Mouse (Mus musculus) spleen, postnatal 10 days (tissue): ENCODE measurements around the gene Slc22a5.
A peak's percentile ranks its signal among the peaks of the same experiment; 100 is the strongest.
"Not testable (repeated sequence)": the region's sequence is repeated elsewhere in the genome, so short reads cannot be mapped to it uniquely, and the experiment has no call there.

Experiments used
- DNase-seq, 2 experiments: peaks; one replicate each; pipeline ENCODE4 v3.0.0; 2021 to 2022; ENCODE audit warnings: low spot score in 2 of 2

The Slc22a5 gene

DNA sequence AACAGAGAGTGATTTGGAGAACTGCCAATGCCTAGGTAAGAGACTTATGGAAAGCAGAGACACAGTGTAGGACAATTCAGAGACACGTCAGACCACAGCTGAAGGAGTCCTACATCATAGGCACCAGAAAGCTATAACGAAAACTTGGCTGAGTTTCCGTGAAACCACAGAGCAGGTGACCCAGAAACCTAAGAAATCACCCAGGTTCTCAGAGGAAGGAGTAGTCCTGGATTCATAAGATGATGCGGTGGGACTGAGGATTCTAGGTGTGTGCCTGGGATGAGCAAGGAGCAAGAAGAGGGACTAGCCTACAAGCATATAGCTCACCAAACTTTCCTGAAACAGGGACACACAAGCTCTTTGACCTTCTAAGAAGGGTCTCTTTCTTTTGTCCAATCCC is 3.2 kb downstream of the Slc22a5 start:
- no peak for DNase-seq

DNA sequence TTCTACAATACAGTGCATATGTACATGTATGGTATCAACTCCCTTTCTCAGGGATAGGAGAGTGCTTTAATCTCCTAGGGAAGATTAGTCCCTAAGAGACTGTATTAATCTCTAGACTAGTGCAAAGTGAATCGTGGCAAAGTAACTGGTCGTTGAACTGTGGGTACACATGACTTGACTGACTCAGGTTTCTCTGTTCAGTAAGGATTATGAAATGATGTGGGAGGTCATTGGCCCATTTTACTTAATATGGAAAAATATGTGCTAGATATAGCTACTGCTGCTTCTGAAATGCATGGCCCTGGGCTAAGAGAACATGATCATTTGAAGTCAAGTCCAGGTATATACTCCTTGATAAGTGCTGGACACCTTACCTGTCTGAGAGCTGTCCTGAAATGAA is 8.2 kb downstream of the Slc22a5 start:
- no peak for DNase-seq

DNA sequence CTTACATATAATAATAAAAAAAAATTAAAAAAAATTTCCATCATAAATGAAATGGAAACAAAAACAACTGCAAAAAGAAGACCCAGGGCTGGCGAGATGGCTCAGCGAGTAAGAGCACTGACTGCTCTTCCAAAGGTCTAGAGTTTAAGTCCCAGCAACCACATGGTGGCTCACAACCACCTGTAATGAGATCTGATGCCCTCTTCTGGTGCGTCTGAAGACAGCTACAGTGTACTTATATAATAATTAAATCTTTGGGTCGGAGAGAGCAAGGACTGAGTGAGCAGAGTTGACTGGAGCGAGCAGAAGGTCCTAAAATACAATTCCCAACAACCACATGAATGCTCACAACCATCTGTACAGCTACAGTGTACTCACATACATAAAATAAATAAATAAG is 13.4 kb downstream of the Slc22a5 start:
- DNase-seq, result not testable (repeated sequence)

DNA sequence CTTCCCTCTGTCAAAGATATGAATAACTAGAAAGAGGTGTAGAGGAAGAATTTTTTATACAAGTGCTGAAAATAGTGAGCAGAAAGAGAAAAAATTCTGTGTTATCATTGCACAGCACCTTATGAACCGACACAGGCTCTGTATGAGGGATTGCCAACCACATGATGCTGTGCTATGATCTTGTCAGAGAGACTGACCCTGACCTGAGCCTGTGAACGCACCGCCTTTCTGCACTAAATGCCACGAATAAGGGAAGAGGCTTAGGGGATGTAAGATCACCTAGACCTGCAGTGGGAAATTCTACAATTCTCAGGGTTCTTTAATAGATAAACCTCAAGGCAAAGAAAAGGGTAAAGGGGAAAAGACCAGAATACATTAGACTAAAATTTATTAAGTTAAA is 15.0 kb downstream of the Slc22a5 start:
- DNase-seq, result no peak

DNA sequence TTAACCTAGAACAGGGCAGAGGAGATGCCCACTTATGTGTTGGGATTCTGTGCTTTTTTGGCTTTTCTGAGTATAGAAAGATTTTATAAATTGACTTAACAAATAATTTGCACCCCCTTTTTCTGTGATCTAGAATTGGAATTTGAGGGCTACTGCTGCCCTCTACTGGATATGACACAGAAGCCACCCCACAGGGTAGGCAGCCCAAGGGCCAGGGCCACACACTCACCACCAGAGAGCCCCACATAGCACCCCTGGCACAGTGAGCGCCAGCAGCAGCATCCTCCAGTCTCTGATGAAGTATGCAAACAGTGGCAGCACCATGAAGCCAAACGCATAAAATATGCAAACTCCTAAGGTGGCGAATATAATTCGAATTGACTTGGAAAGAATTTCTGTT is 16.8 kb downstream of the Slc22a5 start:
- peak in 1 of 2 experiments; percentile 38 for DNase-seq

DNA sequence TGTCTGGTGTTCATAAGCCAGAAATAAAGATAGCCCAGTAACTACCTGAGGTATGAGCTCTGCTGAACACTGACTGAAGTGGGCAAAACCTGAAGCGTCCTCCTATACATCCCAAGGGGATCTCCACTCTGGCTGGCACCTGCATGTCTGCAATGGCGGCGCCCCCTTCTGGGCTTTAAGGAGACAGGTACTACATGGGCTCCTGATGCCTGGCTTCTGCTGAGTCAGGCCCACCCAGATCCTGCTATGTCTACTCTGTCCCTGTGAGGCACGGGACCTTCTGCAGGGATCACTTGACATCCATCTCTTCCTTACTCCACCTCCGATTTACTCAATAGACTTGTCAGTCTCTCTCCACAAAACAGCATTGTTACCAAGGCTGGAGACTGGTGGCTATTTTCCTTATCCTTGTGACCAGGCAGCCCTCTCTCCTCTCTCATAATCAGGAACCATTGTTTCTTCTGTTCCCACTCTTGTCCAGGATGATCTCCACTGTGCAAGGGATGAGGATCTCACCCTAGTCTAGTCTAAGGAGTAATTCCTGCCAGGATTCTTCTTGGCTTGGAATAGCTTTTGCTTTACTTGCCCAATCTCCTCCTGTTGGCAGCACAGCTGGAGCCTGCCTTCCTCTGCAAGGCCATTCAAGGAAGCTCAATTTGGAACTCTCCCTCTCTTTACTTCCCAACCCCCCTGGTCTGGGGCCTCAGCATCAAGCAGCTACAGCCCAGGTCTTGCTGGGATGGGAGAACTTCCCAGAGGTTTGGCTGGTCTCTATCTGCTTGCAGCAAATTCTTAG is 17.4 kb downstream of the Slc22a5 start:
- DNase-seq, result not testable (repeated sequence)

DNA sequence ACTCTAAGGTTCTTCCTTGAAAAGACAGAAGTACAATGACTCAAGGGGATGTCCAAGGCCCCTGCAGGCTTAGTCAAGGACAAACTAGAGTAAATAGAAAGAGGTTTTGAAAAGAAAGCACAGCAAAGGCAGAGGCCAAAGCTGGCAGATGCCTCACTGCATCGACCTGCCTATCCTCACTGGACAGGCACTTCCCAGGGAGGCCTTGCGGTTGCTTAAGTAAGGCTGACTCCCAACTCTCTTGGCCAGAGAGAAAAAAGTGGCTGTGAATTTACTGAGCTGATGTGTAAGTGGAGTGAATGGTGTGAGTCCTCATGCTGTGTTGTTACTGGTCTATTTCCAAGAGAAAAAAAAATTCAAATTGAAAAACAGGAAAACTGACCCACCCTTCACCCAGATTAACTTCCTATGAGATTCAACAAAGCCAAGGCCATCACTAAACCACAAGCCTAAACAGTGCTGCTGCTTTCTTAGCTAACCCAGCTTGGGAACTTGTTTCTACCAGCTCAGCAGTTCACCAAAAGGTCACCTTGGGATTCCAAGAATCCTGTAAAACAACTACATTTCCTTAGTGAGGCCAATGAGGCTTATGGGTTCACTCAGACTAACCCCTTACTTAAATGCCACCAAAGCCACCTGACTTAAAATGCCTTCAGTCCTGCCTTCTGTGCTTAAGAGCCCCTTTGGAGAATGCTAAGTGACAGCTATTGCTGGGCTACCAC is 19.5 kb downstream of the Slc22a5 start:
- no peak for DNase-seq

DNA sequence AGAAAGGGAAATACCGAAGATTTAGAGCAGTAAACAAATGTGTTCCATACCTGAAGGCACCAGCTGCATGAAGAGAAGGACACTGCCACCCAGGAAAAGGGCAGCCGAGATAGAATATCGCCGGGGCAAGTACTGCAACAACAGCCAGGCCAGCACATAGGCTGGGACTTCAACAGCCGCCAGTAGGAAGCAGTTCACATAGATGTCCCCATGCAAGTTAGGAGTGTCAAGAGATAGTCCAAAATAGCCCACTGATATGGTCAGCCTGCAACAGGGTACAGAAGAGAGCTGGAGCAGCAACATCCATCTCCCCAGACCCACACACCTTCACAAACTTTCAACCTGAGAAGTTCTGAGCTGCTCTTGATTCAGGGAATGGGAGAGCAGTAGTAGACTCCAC is 22.3 kb downstream of the Slc22a5 start:
- no peak for DNase-seq

DNA sequence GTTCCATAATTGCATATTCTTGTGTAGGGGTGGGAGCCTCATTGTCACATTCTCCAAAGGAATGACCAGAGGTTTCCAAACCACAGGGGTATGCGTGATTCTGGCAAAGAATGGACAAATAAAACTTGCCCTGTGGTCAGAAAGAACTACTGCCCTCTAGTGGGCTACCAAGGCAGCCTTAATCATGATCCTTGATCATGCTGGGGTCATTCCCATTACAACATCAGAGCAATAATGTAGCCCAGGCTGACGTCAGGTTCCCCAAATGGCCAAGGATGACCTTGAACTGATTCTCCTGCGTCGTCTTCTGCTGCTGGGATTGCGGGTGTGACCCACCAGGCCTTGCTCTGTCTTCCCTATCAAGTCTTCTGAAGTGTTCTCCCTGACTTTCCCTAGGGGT is 23.1 kb downstream of the Slc22a5 start:
- not testable (repeated sequence) for DNase-seq

DNA sequence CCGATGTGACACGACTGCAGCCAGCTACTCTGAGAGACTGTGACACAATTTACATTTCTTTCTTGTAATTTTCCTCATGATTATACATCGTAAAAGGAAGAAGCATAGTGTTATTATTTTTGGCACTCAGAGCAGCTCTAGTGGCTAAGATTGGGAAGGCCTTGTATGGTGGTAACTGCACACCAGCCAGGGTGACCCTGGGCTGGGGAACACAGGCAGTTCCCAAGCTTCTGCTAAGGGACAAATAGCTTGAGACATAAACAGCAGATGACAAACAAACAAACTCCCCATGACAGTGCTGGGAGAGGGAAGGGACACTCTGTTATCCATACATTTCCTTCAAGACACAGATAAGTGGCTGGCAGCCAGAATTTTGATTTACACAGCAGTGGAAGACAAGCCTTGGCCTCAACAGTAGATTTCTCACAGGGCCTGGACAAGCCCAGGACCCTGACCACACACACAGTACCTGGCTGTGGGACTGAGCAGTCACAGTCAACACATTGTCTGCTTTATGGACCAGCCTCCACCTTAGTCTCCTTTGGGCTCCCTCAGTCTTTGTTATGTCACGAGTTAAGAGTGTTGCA is 26.6 kb downstream of the Slc22a5 start:
- not testable (repeated sequence) for DNase-seq

DNA sequence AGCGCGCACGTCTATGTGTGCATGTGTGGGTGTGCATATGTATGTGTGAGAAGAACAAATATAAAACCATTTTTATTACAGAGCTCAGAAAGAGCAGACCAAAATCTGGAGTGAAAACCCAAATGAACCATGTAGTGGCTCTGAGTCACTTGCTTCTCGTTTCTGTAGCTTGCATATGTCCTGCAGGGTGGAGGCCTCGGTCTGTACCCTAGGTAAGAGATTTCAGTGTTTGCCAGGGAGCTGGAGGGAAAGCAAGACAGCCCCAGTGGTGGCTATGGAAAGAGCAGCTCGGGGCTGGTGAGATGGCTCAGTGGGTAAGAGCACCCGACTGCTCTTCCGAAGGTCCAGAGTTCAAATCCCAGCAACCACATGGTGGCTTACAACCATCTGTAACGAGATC is 30.5 kb downstream of the Slc22a5 start:
- not testable (repeated sequence) for DNase-seq

DNA sequence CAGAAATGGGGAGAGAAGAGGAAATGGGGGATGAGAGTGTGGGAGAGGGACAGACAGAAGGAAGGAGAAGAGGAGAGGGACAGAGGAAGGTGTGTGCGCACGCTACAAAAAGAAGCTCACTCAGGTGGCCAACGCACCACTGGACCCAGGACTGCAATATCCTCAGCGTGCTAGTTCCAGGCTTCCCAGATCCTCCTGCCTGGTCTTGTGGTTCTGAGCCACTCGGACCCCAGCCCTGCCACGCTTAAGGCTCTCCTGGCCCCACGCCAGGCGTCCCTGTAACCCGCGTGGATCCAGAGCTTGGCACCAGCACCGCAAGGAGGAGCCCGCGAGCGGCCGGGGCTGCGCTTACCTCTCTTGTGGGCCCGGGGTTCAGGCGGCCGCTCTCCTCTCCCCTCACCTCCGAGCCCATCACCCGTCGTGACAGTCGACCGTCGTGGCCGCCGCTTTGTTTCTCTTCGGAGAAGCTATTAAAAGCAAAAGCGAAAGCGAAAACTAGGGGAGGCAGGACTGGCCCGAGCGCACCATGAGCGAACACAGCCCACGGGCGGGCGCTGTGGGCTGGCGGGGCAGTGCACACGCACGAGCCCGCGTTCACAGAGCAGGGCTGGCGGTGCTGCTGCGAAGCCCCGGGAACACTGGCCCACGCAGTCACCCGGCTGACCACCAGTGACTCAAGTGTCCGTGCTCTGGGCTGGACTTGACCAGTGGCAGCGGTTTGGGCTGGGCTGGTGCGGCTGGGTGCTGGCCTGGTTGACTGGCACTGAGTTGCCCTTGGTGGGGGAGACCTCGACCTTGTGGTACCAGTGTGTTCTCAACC is 32.5 kb downstream of the Slc22a5 start, which contains the start of gene Gm12216:
TSS of gene Gm12216 (minus strand) at position 496 of the 820 bp plus-strand sequence.
- peak; percentile 43 to 60 for DNase-seq

DNA sequence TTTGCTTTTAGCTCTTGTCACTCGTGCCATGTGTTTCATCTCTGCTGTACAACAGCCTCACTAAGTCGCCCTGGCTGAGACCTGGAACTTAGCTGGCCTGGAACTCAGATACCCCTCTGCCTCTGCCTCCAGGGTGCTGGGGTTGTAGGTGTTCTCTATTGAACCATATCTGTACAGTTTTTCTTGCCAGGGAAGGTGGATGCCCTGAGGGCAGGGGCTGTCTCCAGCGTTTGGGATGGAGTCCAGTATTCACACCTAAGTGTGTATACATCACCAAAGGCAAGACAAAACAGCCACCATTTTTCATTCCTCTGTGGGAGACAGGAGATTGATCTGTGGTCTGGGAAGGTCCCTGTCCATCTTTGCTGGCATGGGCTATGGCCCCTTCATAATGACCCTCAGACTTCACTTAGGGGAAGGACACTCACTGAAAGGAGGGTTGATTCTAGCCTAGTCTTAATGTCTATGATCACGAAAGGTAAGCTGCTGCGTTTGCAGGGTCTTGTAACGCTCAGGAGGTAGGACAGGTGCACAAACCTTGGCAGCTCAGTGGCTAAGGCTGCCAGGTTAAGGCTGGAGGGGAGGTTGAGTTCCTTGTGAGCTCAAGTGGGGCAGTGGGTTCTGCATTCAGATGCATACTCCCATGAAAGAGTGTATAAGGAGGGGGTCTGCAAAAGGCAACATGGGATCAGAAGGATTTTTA is 33.3 kb downstream of the Slc22a5 start:
- DNase-seq, result no peak

DNA sequence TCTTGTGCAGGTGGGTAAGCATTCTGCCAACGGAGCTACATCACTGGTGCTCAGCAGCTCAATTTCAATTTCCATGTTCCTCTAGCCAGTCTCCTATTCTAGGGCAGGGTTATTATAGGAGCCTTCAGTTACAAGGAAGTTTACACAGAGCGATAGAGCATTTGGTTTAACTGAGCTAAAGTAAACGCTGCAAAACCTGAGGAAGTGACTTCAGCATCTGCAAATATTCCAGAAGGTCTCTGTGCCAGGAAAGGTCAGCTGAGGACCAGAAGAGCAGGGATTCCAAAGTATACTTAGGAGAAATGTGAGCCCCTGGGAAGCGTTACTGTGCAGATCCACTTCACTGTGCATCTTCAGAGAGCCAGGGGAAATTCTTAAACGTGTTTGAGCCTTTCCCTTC is 37.8 kb downstream of the Slc22a5 start:
- no peak for DNase-seq

DNA sequence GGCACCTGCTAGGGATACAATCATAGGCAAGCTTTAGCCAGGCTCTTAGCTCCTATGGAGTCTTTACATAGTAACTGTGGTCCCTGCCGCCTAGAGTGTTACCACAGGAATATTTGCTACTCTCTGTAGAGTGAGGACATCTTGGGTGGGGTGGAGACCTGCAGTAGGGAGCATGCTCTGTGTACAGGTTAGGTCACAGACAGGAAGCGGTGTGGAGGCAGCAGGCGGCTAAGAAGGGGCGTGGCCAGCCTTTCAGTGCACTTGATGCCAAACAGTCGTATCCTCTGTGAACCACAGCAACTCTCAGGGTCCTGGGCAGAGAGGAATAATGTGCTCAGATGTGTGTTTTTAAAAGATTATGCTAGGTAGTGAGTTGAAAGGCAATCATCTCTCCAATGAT is 39.7 kb downstream of the Slc22a5 start:
- DNase-seq, result peak in 1 of 2 experiments; percentile 69

DNA sequence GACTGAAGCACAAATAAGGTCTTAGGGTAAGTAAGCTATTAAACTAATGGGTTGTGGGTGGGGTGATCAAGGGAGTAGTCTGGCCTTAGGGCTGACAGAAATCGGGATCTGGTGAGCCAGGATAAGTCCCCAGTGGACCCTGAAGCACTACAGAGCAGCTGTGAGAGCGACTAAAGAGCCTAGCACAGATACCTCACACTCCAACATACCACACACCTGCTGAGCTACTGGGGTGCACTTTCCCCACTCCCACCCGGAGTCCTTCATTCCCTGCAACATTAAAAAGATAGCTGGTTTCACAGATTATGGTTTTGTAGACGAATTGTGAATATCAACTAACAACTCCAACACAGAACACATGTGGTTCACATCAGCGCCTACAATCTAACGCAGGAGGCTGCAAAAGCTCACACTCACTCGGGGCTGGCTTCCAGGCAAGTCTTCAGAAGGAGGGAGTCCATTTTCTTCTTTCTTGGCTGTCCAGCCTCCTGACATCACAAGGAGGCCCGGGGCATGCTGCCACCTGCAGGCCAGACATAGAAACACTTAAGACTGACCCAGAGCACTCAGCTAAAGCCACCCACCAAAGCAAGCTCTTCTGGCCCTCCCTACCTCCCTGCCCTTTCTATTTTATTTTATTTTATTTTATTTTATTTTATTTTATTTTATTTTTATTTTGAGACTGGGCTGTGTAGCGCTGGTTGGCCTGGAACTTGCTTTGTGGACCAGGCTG is 41.7 kb downstream of the Slc22a5 start:
- DNase-seq, result peak; percentile 58 to 79

DNA sequence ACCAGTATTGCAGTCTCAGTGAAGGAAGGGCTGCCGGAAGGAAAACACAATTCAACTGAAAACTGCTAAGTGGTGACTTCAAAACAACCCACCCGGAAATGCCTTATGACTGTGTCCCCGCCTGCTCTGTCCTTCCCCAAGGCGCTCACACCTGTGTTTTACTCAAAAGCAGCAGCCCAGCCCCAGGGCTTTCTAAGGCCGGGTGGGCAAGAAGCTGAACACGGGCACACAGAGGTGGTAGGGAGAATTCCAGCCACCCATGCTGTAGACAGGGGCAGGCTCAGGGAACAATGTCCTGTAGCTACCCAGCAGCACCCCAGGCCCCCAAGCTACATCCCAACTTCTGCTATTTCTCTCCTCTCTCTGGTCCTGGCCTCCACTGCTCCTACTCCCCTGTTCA is 45.8 kb downstream of the Slc22a5 start:
- peak; percentile 31 to 51 for DNase-seq

DNA sequence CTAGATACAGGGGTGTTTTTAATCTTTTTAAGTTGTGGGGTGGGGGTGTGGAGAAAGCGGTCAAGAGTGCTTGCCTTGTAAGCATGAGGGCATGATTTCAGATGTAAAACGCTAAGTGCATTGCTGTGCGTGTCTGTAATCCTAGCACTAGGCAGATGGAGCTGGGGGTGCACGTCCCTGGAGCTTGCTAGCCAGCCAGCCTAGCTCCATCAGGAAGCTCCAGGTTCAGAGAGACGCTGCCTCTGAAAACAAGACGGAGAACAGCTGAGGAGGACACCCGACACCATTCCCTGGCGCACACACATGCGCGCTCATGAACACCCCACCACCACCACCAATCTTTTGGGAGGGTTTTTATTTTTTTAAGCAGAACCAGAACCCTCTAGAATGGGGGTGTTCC is 48.4 kb downstream of the Slc22a5 start:
- no peak for DNase-seq

DNA sequence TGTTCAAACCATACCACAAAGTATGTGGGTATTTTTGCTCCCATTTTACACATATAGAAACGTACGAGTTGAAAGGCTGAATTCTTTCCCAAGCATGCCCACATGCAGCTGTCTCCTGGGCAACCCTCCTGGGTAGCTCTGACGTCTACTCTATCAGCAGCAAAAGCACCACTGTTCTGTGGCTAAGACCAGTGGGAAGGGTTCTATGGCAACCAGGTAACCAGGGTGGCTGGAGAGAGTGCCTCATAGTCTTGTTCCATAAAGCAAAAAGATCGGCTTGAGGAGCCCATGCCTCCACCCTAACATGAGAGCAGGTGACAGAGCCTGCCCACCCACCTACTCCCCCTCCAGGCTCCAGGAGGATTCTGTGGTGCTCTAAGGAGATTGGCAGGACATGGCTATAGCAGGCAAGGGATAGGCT is 49.3 kb downstream of the Slc22a5 start:
- no peak for DNase-seq

DNA sequence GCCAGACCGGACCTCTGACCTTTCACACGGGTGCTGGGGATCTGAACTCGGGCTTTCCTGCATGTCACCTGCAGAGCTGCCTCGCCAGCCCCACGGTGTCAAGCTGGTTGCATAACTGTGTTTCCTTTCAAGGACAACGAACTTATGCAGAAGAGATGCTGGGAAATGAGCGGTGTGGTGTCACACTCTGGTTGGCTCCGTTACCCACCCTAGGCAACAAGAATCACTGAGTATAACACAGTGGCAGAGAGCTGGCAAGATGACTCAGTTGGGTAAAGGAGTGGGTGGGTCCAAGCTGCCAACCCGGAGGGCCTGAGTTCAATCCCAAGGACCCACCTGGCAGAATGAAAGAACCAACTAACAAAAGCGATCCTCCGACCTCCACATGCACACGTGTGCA is 49.9 kb downstream of the Slc22a5 start:
- no peak for DNase-seq
